Mouse (Mus musculus) E14TG2a.4 (cell line): ENCODE measurements at regions not wholly inside any gene's neighbourhood (a gene's known extent, or its start where the extent isn't known, plus 50 kb on each side); places are given as distances from the start of the nearest gene placed in this dataset.

ENCODE experiments used
- CTCF ChIP-seq: conservative IDR thresholded peaks from 2 replicates; pipeline ENCODE4 v1.5.1; 2014; ENCODE audit warnings: low read length
- NANOG ChIP-seq: IDR thresholded peaks from 2 replicates; pipeline ENCODE4 v1.6.1; 2014; ENCODE audit warnings: borderline replicate concordance, low read length, mixed read lengths
- POU5F1 ChIP-seq: IDR thresholded peaks from 2 replicates; pipeline ENCODE4 v1.6.1; 2014; ENCODE audit warnings: low read length, borderline replicate concordance

GRCm38 (mm10) chr14:28781660-28782059 lies 236.3 kb upstream of the Lrtm1 start:
- TF ChIP-seq CTCF, result no peak
- no peak for TF ChIP-seq NANOG
- no peak for TF ChIP-seq POU5F1
